Mouse (Mus musculus): ENCODE data around the gene Olfr1135.

Olfr1135 gene

DNA sequence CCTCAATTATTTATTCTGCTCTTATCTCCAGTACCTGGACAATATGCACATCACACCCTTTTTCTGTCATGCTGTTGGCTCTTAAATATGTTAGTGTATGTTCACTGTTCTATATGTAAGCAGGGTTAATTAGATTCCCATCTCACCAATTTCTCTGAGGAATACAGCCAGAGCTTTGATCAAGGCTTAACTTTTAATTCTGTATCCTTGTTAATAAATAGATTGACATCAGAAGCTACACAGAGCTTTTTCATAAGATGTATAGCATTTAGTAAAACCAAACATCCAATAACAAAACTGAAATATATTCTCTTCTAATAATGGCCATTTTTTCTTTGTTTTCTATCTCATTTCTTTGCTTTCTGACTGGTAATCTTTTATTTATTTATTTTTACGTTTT, at the start of gene Olfr1135:
Gene Olfr1135, minus strand, starts transcription at position 101 of the 400 bp plus-strand sequence.
- TF ChIP-seq POU5F1 (IDR thresholded peaks at IDR 0.05; ENCODE audit: borderline replicate concordance, low read length) (no peak), NANOG (IDR thresholded peaks at IDR 0.05; ENCODE audit: borderline replicate concordance, low read length) (no peak), CTCF (conservative IDR thresholded peaks at IDR 0.05; ENCODE audit: low read length) (no peak)
- Histone ChIP-seq H3K4me3 (replicated peaks; ENCODE audit: low read length) (no peak within 1 kb of the TSS), H3K36me3 (ENCODE audit: insufficient read depth, low read length) (no peaks in the 10 kb centered on the region), H3K9me3 (ENCODE audit: low read length) (no peaks in the 10 kb centered on the region), H3K4me1 (replicated peaks; ENCODE audit: low read depth, low read length) (no peaks in the 10 kb centered on the region), H3K27me3 (ENCODE audit: insufficient read depth, low read length) (no peaks in the 10 kb centered on the region)

DNA sequence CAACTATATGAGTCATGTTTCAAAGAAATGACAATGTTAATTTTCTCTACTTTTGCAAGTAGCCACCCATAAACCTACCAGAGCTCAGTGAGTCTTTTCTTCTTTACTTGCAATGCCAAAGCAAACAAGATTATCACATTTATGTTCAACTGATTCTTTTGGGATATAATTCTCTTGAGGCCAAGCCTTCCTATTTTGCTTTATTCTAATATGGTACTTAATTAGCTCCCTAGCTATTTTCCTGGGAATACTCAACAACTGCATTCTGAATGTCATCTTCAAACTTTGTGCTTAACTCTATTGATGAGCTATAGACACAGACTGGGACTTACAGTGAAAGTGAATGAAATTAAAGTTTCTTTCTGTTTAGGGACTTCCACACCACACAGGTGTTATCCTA, 39.6 kb upstream of the Olfr1135 start, which contains the start of gene Olfr1137:
Gene Olfr1137, minus strand, starts transcription at position 101 of the 400 bp plus-strand sequence.
- H3K36me3 ChIP-seq (ENCODE audit: insufficient read depth, low read length) = no peaks in the 10 kb centered on the region
- no peaks in the 10 kb centered on the region for H3K4me1 ChIP-seq (replicated peaks; ENCODE audit: low read depth, low read length)
- no peak within 1 kb of the TSS for H3K4me3 ChIP-seq (replicated peaks; ENCODE audit: low read length)
- TF ChIP-seq POU5F1 (IDR thresholded peaks at IDR 0.05; ENCODE audit: borderline replicate concordance, low read length) (no peak), NANOG (IDR thresholded peaks at IDR 0.05; ENCODE audit: borderline replicate concordance, low read length) (no peak), CTCF (conservative IDR thresholded peaks at IDR 0.05; ENCODE audit: low read length) (no peak)
- no peaks in the 10 kb centered on the region for H3K9me3 ChIP-seq (ENCODE audit: low read length)
- H3K27me3 ChIP-seq (ENCODE audit: insufficient read depth, low read length) = no peaks in the 10 kb centered on the region

DNA sequence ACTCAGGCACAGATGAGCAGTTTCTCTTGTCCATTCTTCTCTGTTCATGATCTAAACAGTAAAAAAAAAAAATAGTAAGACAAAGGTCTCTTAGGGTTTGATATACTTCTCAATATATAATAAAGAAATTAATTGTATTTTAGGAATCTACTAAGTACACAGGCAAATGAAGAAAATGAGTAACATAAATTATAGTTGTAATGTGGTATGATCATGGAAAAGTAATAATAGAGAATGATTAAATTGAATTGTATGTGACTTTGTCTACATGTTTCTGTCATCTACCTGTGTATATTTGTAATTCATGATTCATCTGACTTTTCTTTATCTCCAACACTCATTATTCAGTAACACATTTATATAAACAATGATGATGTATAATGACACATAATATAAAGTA, 20.4 kb upstream of the Olfr1135 start, which contains the start of gene Olfr1136:
Gene Olfr1136, minus strand, starts transcription at position 101 of the 400 bp plus-strand sequence.
- no peak for TF ChIP-seq POU5F1 (IDR thresholded peaks at IDR 0.05; ENCODE audit: borderline replicate concordance, low read length)
- TF ChIP-seq CTCF (conservative IDR thresholded peaks at IDR 0.05; ENCODE audit: low read length) = no peak
- no peak for TF ChIP-seq NANOG (IDR thresholded peaks at IDR 0.05; ENCODE audit: borderline replicate concordance, low read length)
- Histone ChIP-seq H3K9me3 (ENCODE audit: low read length) (no peaks in the 10 kb centered on the region), H3K36me3 (ENCODE audit: insufficient read depth, low read length) (no peaks in the 10 kb centered on the region), H3K27me3 (ENCODE audit: insufficient read depth, low read length) (no peaks in the 10 kb centered on the region), H3K4me3 (replicated peaks; ENCODE audit: low read length) (no peak within 1 kb of the TSS), H3K4me1 (replicated peaks; ENCODE audit: low read depth, low read length) (no peaks in the 10 kb centered on the region)

DNA sequence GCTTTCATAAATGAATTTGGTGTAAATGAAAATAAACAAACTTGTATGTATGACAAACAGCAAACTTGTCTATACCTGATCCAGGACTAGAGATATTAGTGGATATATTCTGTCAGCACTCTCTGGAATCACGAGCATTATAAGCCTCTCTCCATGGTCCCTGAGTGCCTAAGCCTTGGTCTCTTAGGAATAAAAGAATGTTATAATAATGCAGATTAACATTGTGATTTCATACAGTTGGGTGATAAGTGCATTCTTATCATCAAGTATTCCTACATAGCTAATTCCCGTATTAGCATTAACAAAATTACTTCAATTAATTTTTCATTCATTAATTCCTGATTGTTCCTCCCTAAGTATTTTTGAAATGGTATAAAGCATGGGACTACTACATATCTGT, 15.1 kb downstream of the Olfr1135 start, which contains the start of gene Olfr1134:
Gene Olfr1134, minus strand, starts transcription at position 101 of the 400 bp plus-strand sequence.
- H3K4me1 ChIP-seq (replicated peaks; ENCODE audit: low read depth, low read length) = no peaks in the 10 kb centered on the region
- H3K4me3 ChIP-seq (replicated peaks; ENCODE audit: low read length) = no peak within 1 kb of the TSS
- H3K9me3 ChIP-seq (ENCODE audit: low read length) = 0 out of 2 replicates have a peak, but pooled peaks cover 5% of the 10 kb centered on the region
- no peaks in the 10 kb centered on the region for H3K27me3 ChIP-seq (ENCODE audit: insufficient read depth, low read length)
- no peak for TF ChIP-seq CTCF (conservative IDR thresholded peaks at IDR 0.05; ENCODE audit: low read length)
- TF ChIP-seq POU5F1 (IDR thresholded peaks at IDR 0.05; ENCODE audit: borderline replicate concordance, low read length) = no peak
- no peak for TF ChIP-seq NANOG (IDR thresholded peaks at IDR 0.05; ENCODE audit: borderline replicate concordance, low read length)
- no peaks in the 10 kb centered on the region for H3K36me3 ChIP-seq (ENCODE audit: insufficient read depth, low read length)

DNA sequence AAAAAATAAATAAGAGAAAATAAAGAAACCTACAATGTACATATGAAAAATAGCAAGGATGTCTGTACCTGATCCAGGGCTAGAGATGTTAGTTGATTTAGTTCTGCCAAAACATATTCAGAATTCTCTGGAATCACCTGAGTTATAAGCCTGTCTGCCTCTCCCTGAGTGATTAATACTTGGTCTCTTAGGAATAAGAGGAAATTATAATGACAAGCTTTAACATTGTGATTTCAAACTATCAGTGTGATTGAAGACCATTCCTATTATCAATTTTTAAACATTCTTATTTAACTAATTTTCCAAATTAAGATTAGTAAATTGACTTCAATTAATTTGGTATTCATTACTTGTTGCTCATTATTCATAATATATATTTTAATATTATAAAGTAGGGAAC, 26.2 kb downstream of the Olfr1135 start, which contains the start of gene Olfr1133:
Gene Olfr1133, minus strand, starts transcription at position 101 of the 400 bp plus-strand sequence.
- Histone ChIP-seq H3K27me3 (ENCODE audit: insufficient read depth, low read length) (no peaks in the 10 kb centered on the region), H3K9me3 (ENCODE audit: low read length) (no peaks in the 10 kb centered on the region), H3K36me3 (ENCODE audit: insufficient read depth, low read length) (no peaks in the 10 kb centered on the region), H3K4me1 (replicated peaks; ENCODE audit: low read depth, low read length) (no peaks in the 10 kb centered on the region), H3K4me3 (replicated peaks; ENCODE audit: low read length) (no peak within 1 kb of the TSS)
- TF ChIP-seq POU5F1 (IDR thresholded peaks at IDR 0.05; ENCODE audit: borderline replicate concordance, low read length) (no peak), NANOG (IDR thresholded peaks at IDR 0.05; ENCODE audit: borderline replicate concordance, low read length) (no peak), CTCF (conservative IDR thresholded peaks at IDR 0.05; ENCODE audit: low read length) (no peak)

DNA sequence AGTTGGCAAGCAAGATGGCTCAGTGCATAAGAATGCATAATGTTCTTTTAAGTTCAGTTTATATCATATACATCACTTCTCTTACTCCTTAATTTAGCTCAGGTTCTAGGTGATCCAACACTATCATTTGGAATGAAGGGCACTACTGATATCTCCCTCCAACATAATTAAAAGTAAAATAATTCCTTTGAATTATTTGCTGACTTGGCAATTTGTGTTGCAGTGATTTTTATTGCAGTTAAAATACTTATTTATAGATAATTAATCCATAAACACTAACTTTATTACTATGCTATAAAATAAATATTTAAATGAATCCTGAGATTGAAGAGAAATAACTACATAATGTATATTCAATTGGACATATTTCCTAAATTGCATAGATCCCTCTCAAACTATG, 31.0 kb downstream of the Olfr1135 start:
- Histone ChIP-seq H3K9me3 (ENCODE audit: low read length) (no peaks in the 10 kb centered on the region), H3K36me3 (ENCODE audit: insufficient read depth, low read length) (no peaks in the 10 kb centered on the region), H3K4me1 (replicated peaks; ENCODE audit: low read depth, low read length) (no peaks in the 10 kb centered on the region), H3K27me3 (ENCODE audit: insufficient read depth, low read length) (no peaks in the 10 kb centered on the region), H3K4me3 (replicated peaks; ENCODE audit: low read length) (no peak overlapping the region)
- TF ChIP-seq POU5F1 (IDR thresholded peaks at IDR 0.05; ENCODE audit: borderline replicate concordance, low read length) (no peak), CTCF (conservative IDR thresholded peaks at IDR 0.05; ENCODE audit: low read length) (no peak), NANOG (IDR thresholded peaks at IDR 0.05; ENCODE audit: borderline replicate concordance, low read length) (no peak)

DNA sequence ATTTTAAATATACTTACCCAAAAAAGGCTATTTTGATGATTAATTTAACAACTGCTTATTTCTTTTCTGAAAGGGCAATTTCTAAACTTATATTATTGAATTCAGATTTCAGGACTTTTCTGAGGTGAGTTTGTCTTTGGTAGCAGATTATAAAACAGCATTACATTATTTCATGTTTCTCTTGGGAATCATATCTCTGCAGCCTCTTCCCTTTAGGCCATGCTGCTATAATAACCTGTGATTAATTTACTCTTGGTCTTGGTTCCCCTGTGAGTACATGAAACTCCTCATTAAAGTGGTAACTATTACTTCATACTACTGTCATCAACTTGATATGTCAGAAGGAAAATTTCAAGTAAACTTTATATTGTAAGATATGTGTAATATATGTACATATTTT, 36.0 kb downstream of the Olfr1135 start, which contains the start of gene Olfr1132:
Gene Olfr1132, minus strand, starts transcription at position 101 of the 400 bp plus-strand sequence.
- no peak within 1 kb of the TSS for H3K4me3 ChIP-seq (replicated peaks; ENCODE audit: low read length)
- no peaks in the 10 kb centered on the region for H3K27me3 ChIP-seq (ENCODE audit: insufficient read depth, low read length)
- H3K9me3 ChIP-seq (ENCODE audit: low read length) = no peaks in the 10 kb centered on the region
- no peaks in the 10 kb centered on the region for H3K4me1 ChIP-seq (replicated peaks; ENCODE audit: low read depth, low read length)
- TF ChIP-seq CTCF (conservative IDR thresholded peaks at IDR 0.05; ENCODE audit: low read length) (no peak), POU5F1 (IDR thresholded peaks at IDR 0.05; ENCODE audit: borderline replicate concordance, low read length) (no peak), NANOG (IDR thresholded peaks at IDR 0.05; ENCODE audit: borderline replicate concordance, low read length) (no peak)
- no peaks in the 10 kb centered on the region for H3K36me3 ChIP-seq (ENCODE audit: insufficient read depth, low read length)

DNA sequence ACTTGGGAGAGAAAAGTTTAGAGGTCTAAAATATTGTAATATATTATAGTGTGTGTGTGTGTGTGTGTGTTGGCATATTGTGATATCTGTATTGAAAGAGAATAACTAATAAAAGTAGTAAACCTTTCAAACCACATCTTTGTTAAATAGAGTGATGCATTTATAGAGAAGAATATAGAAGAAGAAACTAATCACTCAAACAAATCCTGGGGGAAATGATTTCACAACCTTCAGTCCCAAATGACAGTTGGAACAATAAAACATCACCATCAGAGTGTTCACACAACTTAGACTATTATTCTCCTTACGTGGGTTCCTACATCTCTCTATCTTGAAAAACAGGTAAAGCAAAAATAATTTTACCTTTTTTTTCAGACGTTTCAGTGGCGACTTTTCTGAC, 46.7 kb downstream of the Olfr1135 start, which contains the start of gene Olfr1131:
Gene Olfr1131, plus strand, starts transcription at position 301 of the 400 bp plus-strand sequence.
- Histone ChIP-seq H3K9me3 (ENCODE audit: low read length) (no peaks in the 10 kb centered on the region), H3K27me3 (ENCODE audit: insufficient read depth, low read length) (no peaks in the 10 kb centered on the region), H3K4me3 (replicated peaks; ENCODE audit: low read length) (no peak within 1 kb of the TSS), H3K4me1 (replicated peaks; ENCODE audit: low read depth, low read length) (no peaks in the 10 kb centered on the region), H3K36me3 (ENCODE audit: insufficient read depth, low read length) (no peaks in the 10 kb centered on the region)
- TF ChIP-seq CTCF (conservative IDR thresholded peaks at IDR 0.05; ENCODE audit: low read length) = no peak
- no peak for TF ChIP-seq NANOG (IDR thresholded peaks at IDR 0.05; ENCODE audit: borderline replicate concordance, low read length)
- TF ChIP-seq POU5F1 (IDR thresholded peaks at IDR 0.05; ENCODE audit: borderline replicate concordance, low read length) = no peak
